Comparison of ENCODE assay signal across 34 mouse cellular contexts in the genomic region with DNA sequence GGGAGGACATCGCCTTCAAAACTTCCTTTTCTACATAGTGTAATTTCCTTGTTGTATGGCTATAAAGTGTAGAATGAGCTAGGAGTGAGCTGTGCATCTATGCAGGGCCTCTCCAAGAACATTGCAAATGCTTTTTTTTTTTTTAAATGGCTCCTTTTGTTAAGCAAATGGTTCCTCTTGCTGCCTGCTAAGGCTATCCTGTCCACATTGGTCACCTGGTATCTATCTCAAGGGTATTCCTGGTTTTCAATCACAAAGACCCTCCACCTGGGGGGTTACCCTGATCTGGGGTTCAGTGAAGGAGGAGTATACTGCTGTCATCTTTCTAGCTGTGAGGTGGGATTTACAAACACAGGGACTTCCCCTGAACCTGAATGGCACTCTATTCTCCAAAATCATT.
"Had no signal": no experiment of that assay in that cellular context is flagged by ENCODE, and none has a peak within 500 bp of the region (broad histone marks: within the 10 kb centered on the region; RNA-seq: fewer than 3 reads in every experiment).

No protein-coding gene starts in this region.

- H3K27me3 ChIP-seq: heart, embryonic 15.5 days; hindbrain, embryonic 12.5 days; hindbrain, embryonic 13.5 days; hindbrain, embryonic 15.5 days; intestine, embryonic 15.5 days had no signal

- H3K4me1 ChIP-seq: heart, embryonic 12.5 days; heart, embryonic 15.5 days; intestine, embryonic 15.5 days had no signal

- H3K27ac ChIP-seq: heart, embryonic 13.5 days; heart, embryonic 15.5 days; hindbrain, embryonic 10.5 days; hindbrain, embryonic 12.5 days; hindbrain, embryonic 13.5 days; hindbrain, embryonic 14.5 days; hindbrain, embryonic 15.5 days; hindbrain, postnatal 0 days; intestine, embryonic 15.5 days; kidney, embryonic 15.5 days; kidney, postnatal 0 days; layer of hippocampus, adult 2 months; left cerebral cortex, adult 2 months had no signal

- H3K36me3 ChIP-seq: heart, embryonic 12.5 days; heart, embryonic 13.5 days; heart, embryonic 15.5 days; hindbrain, embryonic 10.5 days; hindbrain, embryonic 12.5 days; hindbrain, embryonic 13.5 days; hindbrain, embryonic 15.5 days; intestine, embryonic 15.5 days; kidney, embryonic 15.5 days had no signal

- H3K4me3 ChIP-seq: heart, embryonic 12.5 days; heart, embryonic 13.5 days; heart, embryonic 15.5 days; hindbrain, embryonic 10.5 days; hindbrain, embryonic 12.5 days; hindbrain, embryonic 13.5 days; hindbrain, embryonic 15.5 days; intestine, embryonic 15.5 days; kidney, embryonic 15.5 days; layer of hippocampus, adult 2 months; left cerebral cortex, adult 2 months had no signal

- DNase-seq: heart, postnatal 10 days; heart, postnatal 14 days; heart, postnatal 36 days; heart, postnatal 4 days; kidney, adult 11 months; kidney, adult 18-20 months; kidney, adult 2 months; kidney, adult 8-10 months; kidney, adult 9 months; kidney, postnatal 10 days; kidney, postnatal 14 days; kidney, postnatal 25 days; kidney, postnatal 4 days; layer of hippocampus, adult 9-11 months; layer of hippocampus, postnatal 36 days had no signal

- H3K9ac ChIP-seq: heart, embryonic 12.5 days; heart, embryonic 13.5 days; heart, embryonic 15.5 days; hindbrain, embryonic 12.5 days; hindbrain, embryonic 13.5 days; hindbrain, embryonic 14.5 days; hindbrain, embryonic 15.5 days; intestine, embryonic 15.5 days; kidney, embryonic 15.5 days had no signal

- ATAC-seq: hindbrain, embryonic 16.5 days; hindbrain, postnatal 0 days; inflammation-experienced regulatory T-cells, adult 6 months; intestine, embryonic 15.5 days; intestine, embryonic 16.5 days; intestine, postnatal 0 days had no signal

- H3K9me3 ChIP-seq: heart, embryonic 12.5 days; heart, embryonic 13.5 days; heart, embryonic 15.5 days; hindbrain, embryonic 10.5 days; hindbrain, embryonic 12.5 days; hindbrain, embryonic 13.5 days; hindbrain, embryonic 15.5 days; intestine, embryonic 15.5 days; kidney, embryonic 15.5 days had no signal

- H3K4me2 ChIP-seq: heart, embryonic 11.5 days; heart, embryonic 12.5 days; heart, embryonic 13.5 days; heart, embryonic 15.5 days; hindbrain, embryonic 12.5 days; hindbrain, embryonic 13.5 days; hindbrain, embryonic 14.5 days; hindbrain, embryonic 15.5 days; intestine, embryonic 15.5 days; kidney, embryonic 15.5 days had no signal
